Mouse (Mus musculus) liver, embryonic 14.5 days (tissue): ENCODE results near the gene Arfgef2.

Experiments used
- CTCF ChIP-seq: IDR thresholded peaks from 2 replicates; pipeline ENCODE4 v1.5.1; 2016; ENCODE audit warnings: antibody characterized with exemption, low read depth, control low read depth
- EP300 ChIP-seq: IDR thresholded peaks from 2 replicates; pipeline ENCODE4 v1.6.1; 2016; ENCODE audit warnings: antibody characterized with exemption, low read depth

- TF ChIP-seq CTCF (peak; percentile 43; the same call in 1 of the 2 replicates), EP300 (no peak)
These were observed 51.7 kb downstream of the Arfgef2 start for GRCm38 (mm10) chr2:166857118-166857517.
